Mouse (Mus musculus) ovary, postnatal 14 days (tissue): Measurements from ENCODE around the gene Nap1l1.
"Not testable (repeated sequence)": the region's sequence is repeated elsewhere in the genome, so short reads cannot be mapped to it uniquely, and the experiment has no call there.

ENCODE experiments used
- DNase-seq: peaks from one replicate; pipeline ENCODE4 v3.0.0; 2022; ENCODE audit warnings: low spot score

Gene Nap1l1

DNA sequence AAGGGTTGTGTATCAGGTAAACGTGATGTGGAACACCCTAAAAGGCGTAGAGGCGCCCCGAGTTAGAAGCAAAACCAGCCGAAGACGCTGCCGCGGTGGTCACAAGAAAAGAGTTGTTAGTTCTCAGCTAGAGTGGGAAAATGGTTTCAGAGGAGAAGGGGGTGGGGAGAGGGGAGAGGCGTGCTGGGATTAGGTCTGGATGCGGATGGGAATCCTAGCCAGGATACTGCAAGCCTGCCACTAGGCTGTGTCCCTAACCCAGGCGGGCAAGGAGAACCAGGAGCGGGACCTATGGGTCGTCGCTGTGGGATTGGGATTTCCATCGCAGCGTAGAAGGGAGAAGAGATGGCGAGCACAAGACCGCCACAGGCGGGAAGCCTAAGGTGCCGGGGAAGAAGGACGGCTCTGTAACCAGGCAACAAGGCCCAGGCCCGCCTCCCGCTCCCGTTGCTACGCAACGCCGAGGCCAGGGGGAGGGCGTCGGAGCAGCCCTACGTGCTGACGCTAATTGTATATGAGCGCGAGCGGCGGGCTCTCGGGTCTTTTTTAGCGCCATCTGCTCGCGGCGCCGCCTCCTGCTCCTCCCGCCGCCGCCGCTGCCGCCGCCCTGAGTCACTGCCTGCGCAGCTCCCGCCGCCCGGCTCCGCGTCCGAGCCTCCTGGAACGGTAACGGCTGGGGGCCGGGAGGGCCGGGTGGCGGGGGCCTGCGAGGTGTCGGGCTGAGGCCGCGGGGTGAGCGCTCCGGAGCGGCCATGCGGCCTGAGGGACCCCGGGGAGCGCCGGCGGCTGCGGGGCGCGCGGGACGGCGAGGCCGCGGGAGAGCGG, at the start of gene Nap1l1:
TSS of gene Nap1l1 (plus strand) at position 538 of the 825 bp plus-strand sequence.
- peak; percentile 96 for DNase-seq

DNA sequence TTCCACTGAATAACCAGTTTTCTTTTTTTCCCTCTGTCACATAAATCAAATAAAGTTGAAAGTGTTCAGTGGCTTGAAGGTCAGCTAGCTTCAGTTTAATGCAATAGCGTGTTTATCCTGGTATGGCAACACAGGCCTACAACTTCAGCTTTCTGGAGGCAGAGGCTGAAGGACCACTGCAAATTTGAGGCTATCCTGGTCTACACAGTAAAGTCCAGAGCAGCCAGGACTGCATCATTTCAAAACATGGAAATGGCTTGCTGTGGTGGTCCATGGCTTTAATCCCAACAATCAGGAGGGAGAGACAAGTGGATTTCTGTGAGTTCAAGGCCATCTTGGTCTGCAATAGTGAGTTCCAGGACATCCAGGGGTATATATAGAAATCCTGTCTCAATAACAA, 46.5 kb upstream of the Nap1l1 start:
- DNase-seq, result no peak

- no peak for DNase-seq
Observed at GRCm38 (mm10) chr10:111433502-111433901, 39.5 kb upstream of the Nap1l1 start.

DNA sequence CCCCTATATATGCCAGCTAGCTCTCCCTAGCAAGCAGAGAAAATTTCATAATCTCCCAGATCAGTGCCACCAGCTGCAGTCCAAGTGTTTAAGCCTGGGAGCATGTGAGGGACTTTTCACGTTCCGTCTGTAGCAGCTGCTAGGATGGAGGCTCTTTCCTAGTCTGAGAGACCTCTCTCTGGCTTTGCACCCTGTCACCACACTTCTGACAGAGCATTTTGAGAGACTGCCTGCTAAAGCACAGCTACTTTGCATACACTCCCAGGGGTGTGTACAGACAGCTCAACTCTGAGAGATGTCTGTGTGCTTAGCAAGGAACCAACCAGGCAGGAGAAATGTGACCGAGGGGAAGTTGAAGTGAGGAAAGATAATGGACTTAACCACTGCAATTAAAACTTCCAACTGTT, 32.0 kb upstream of the Nap1l1 start:
- no peak for DNase-seq

DNA sequence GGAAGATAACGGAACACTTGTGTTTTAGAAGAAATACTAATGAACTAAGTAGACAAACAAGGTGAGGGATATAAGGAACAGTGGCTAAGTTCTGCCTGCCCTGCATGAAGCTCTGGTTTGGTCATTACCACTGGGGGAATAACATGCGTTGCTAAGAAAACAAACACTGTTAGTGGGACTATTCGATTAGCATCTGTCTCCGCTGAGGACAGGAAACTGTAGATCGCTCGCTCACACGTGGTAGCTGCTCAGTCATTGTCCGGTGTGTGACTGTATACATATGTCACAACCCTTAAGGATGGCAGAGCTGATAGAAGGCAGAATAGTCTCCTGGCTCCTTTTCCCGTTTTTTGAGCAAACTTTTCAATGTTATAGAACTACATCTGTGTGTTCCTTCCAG, 28.8 kb upstream of the Nap1l1 start:
- no peak for DNase-seq

- DNase-seq, result no peak
Observed at GRCm38 (mm10) chr10:111445939-111446671, 26.9 kb upstream of the Nap1l1 start.

GRCm38 (mm10) chr10:111446672-111447008, 26.4 kb upstream of the Nap1l1 start:
- not testable (repeated sequence) for DNase-seq

- DNase-seq, result not testable (repeated sequence)
Observed at GRCm38 (mm10) chr10:111449662-111450061, 23.4 kb upstream of the Nap1l1 start.

- no peak for DNase-seq
Observed at GRCm38 (mm10) chr10:111451683-111452322, 21.2 kb upstream of the Nap1l1 start.

DNA sequence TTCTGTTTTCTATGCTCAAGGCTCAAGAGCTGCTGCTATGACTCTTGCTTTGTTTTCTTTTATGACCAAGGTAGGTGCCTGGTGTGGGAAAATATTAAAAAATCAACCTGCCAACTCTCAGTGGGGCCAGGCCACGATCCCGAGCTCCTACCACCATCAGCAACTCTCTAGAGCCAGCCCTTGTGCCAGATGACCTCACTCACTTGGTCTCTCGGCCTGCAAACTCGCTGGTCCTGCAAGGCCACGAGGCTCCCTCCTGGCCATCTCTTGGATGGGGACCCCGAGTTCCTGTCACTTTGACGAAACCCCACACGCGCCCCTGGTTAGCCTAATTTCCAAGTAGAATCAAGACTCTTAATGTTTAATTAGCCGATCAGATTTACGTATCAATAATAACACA, 20.6 kb upstream of the Nap1l1 start:
- no peak for DNase-seq

GRCm38 (mm10) chr10:111454698-111455308, 18.2 kb upstream of the Nap1l1 start:
- DNase-seq, result no peak

DNA sequence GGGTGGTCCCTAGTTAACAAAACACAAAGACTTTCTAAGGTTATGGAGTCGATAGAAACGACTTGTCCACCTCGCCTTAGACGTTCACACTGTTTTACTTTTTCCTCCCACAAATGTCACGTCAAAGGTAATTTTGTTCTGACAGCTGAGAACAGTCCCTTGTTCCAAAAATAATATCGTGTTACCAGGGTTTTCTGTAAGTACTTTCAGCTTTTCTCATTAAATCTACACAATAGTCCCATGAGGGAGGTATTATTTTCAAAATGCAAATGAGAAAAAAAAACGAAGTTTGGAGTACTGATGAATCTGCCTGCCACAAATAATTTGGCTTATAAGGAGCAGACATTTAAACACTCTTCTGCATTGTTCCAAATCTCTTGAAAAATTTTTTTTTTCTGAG, 14.9 kb upstream of the Nap1l1 start:
- no peak for DNase-seq

GRCm38 (mm10) chr10:111459040-111459439, 14.0 kb upstream of the Nap1l1 start:
- no peak for DNase-seq

DNA sequence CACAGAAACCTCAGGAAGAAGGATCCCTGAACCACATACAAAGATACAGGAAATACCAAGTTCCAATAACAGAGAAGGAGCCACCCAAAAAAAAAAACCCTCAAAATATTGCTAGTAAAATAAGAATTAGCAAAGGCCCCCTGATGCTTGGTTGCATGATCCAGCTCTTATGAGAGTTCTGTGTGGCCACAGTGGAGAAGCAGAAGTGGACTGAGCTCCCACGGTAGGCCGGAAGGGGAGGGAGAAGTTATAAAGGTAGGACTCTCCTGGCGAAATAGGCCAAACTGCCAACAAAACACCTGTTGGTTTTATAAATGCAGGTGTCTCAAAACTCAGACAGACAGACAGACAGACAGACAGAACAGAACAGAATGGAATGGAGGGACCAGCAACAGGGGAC, 13.1 kb upstream of the Nap1l1 start:
- no peak for DNase-seq

- DNase-seq, result no peak
Observed at GRCm38 (mm10) chr10:111460381-111460780, 12.6 kb upstream of the Nap1l1 start.

- DNase-seq, result no peak
Observed at GRCm38 (mm10) chr10:111464833-111465232, 8.2 kb upstream of the Nap1l1 start.

DNA sequence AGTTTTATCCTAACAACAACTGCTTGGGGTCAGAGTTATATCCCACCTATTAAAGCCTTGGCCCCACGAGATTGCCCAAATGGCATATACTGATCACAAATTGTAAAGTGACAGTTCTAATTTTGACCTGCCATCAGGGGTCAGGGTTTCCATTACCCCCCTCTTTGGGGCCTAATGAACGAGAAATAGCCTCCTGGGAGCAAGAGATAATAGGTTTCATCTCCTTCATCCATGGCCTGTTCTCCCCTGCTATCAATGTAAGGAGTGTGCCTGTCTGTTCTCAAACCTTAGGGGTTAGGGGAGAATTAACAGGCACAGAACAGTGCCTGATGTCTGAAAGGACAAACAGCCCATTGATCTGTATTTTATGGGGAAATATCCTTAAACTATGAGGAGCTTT, 7.6 kb upstream of the Nap1l1 start:
- DNase-seq, result no peak

- no peak for DNase-seq
Observed at GRCm38 (mm10) chr10:111471166-111471565, 1.9 kb upstream of the Nap1l1 start.

GRCm38 (mm10) chr10:111473511-111474371, 718 bp downstream of the Nap1l1 start:
- peak; percentile 37 for DNase-seq

DNA sequence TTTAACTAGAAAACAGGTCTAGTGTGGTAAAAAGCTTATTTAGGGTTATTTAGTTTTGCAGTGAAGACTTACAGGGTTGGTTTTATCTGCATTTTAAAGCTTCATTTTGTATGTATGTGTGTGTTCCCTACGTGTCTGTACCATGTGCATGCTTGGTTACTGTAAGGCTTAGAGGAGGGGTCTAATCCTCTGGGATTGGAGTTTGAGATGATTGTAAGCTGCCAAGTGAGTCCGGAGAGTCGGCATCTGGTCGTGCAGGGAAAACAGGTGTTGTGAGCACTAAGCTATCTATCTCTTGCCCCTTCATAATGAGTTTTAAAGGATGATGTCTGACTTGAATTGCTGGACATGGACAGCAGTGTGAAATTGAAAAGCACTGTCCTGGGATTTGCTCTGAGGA, 3.3 kb downstream of the Nap1l1 start:
- no peak for DNase-seq

DNA sequence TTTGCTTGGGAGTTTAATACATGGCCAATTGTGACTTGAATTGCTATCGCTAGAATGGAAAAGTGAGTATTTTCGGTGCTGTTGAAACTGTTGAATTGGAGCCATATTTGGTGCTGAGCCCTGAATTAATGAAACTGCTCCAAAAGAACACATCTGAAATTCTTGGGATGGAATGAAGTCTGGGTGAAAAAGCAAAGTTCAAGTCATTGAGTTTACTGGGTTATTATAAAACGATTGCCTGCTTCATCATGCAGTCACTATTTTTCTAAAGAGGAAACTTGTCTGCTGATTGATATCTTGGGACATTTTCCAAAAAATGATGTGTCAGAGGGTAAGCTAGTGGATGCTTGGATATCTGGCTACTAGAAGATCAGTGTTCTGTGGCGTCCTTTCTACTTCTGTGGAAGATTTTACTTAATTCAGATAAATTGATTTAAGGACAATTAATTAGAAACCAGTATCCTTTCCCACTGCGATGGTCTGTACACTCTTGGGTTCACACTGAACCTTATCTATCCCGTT, 4.0 kb downstream of the Nap1l1 start:
- DNase-seq, result no peak
